15 mouse cellular contexts compared by ENCODE assay signal in the genomic region with DNA sequence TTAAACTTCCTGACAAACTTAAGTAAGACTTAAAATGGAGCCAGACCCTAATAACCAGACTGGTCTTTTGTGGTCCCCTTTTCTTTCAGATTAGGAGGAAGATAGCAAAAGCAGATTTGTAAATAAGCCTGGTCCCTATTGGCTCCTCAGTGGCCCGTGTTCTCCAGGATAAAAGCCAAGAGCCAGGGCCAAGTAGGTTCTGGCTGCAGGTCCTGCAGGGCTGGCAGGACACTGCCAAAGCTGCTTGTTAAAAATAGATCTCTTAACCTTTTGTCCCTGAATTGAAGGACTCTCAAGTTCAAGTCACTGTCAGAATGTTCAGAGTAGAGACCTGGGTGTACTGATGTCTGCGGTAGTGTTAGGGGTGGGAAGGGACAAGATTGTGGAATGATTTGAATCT. TPM values are rescaled to one million over a fixed set of nuclear protein-coding genes. Genes with fewer than 3 reads are reported as not detected.
DNase-seq lines count a peak whose midpoint lies in the region; ATAC-seq and TF ChIP-seq lines count a peak whose summit lies in the region.
"Had no signal": no experiment of that assay in that cellular context is flagged by ENCODE, and none has a peak within 500 bp of the region (broad histone marks: within the 10 kb centered on the region; RNA-seq: fewer than 3 reads in every experiment).

No protein-coding gene starts in this region.

- H3K9me3 ChIP-seq in liver, embryonic 11.5 days (ENCODE audit: control insufficient read depth, low read length) = no peaks in the 10 kb centered on the region
- no peaks in the 10 kb centered on the region for H3K9me3 ChIP-seq in intestine, postnatal 0 days (ENCODE audit: control insufficient read depth)
- H3K9me3 ChIP-seq: forebrain, embryonic 10.5 days; hindbrain, embryonic 15.5 days had no signal

- no peak for TF ChIP-seq POLR2A in lung, adult 2 months (IDR thresholded peaks at IDR 0.05; ENCODE audit: borderline replicate concordance, extremely low read depth, low read depth, low read length)
- TF ChIP-seq POLR2A in heart, adult 2 months (IDR thresholded peaks at IDR 0.05; ENCODE audit: insufficient read depth, low read depth, low read length) = no peak

- no peak for TF ChIP-seq CTCF in lung, adult 2 months (IDR thresholded peaks at IDR 0.05; ENCODE audit: insufficient read depth, low read length)
- no peak for TF ChIP-seq CTCF in heart, adult 2 months (IDR thresholded peaks at IDR 0.05)
- no peak for TF ChIP-seq CTCF in intestine, postnatal 0 days (IDR thresholded peaks at IDR 0.05; ENCODE audit: low read depth)

- TF ChIP-seq EP300 in heart, adult 2 months (IDR thresholded peaks at IDR 0.05; ENCODE audit: insufficient read depth, low read depth, low read length) = 0 out of 2 replicates have a peak, but pooled peaks have one; percentile 34

- no peak for ATAC-seq in liver, embryonic 11.5 days (replicated peaks; ENCODE audit: low FRiP score)
- no peak for ATAC-seq in intestine, postnatal 0 days
- ATAC-seq: Patski had no signal

- no peak overlapping the region for H3K4me2 ChIP-seq in liver, embryonic 11.5 days
- no peak overlapping the region for H3K4me2 ChIP-seq in intestine, postnatal 0 days (replicated peaks; ENCODE audit: low read depth)
- H3K4me2 ChIP-seq: hindbrain, embryonic 15.5 days had no signal

- intact Hi-C loops in heart, adult 2 months (cut with DNase I) = no loop called here

- peak overlapping the region; percentile 80 for H3K27ac ChIP-seq in heart, adult 2 months
- H3K27ac ChIP-seq in liver, embryonic 11.5 days (ENCODE audit: low read depth, low read length) = no peak overlapping the region
- no peak overlapping the region for H3K27ac ChIP-seq in intestine, postnatal 0 days (ENCODE audit: low read depth, low read length)
- H3K27ac ChIP-seq: forebrain, embryonic 10.5 days; hindbrain, embryonic 15.5 days had no signal

- H3K4me3 ChIP-seq in lung, adult 2 months (replicated peaks; ENCODE audit: extremely low read depth, low read depth, low read length) = no peak overlapping the region
- H3K4me3 ChIP-seq in heart, adult 2 months = no peak overlapping the region
- H3K4me3 ChIP-seq in liver, embryonic 11.5 days (ENCODE audit: low read depth, low read length) = no peak overlapping the region
- H3K4me3 ChIP-seq in intestine, postnatal 0 days (ENCODE audit: low read depth, low read length) = no peak overlapping the region
- H3K4me3 ChIP-seq: forebrain, embryonic 10.5 days; hindbrain, embryonic 15.5 days had no signal

- H3K4me1 ChIP-seq in lung, adult 2 months (ENCODE audit: control insufficient read depth, insufficient read depth, low read length) = peaks cover 5% of the 10 kb centered on the region
- H3K4me1 ChIP-seq in heart, adult 2 months (ENCODE audit: control insufficient read depth, insufficient read depth, low read length) = peaks cover 10% of the 10 kb centered on the region
- H3K4me1 ChIP-seq in liver, embryonic 11.5 days (replicated peaks; ENCODE audit: control insufficient read depth, insufficient read depth, low read length) = no peaks in the 10 kb centered on the region
- H3K4me1 ChIP-seq in intestine, postnatal 0 days (replicated peaks; ENCODE audit: control insufficient read depth, insufficient read depth, low read length) = no peaks in the 10 kb centered on the region

- H3K36me3 ChIP-seq in heart, adult 2 months (ENCODE audit: control insufficient read depth, insufficient read depth, low read length) = no peaks in the 10 kb centered on the region
- H3K36me3 ChIP-seq in liver, embryonic 11.5 days (ENCODE audit: control insufficient read depth, insufficient read depth, low read length) = no peaks in the 10 kb centered on the region
- no peaks in the 10 kb centered on the region for H3K36me3 ChIP-seq in intestine, postnatal 0 days (ENCODE audit: control insufficient read depth, insufficient read depth)
- H3K36me3 ChIP-seq: forebrain, embryonic 10.5 days; hindbrain, embryonic 15.5 days had no signal

- H3K9ac ChIP-seq in heart, adult 2 months (ENCODE audit: low read depth, low read length) = no peak overlapping the region
- H3K9ac ChIP-seq in liver, embryonic 11.5 days (ENCODE audit: low read depth, low read length) = no peak overlapping the region
- no peak overlapping the region for H3K9ac ChIP-seq in intestine, postnatal 0 days (ENCODE audit: low read depth, low read length)
- H3K9ac ChIP-seq: hindbrain, embryonic 15.5 days had no signal

- no peaks in the 10 kb centered on the region for H3K27me3 ChIP-seq in heart, adult 2 months (ENCODE audit: control insufficient read depth, insufficient read depth, low read length)
- H3K27me3 ChIP-seq in liver, embryonic 11.5 days (replicated peaks; ENCODE audit: control insufficient read depth, insufficient read depth, low read length) = no peaks in the 10 kb centered on the region
- H3K27me3 ChIP-seq in intestine, postnatal 0 days (replicated peaks; ENCODE audit: control insufficient read depth, insufficient read depth, low read length) = no peaks in the 10 kb centered on the region
- H3K27me3 ChIP-seq: hindbrain, embryonic 15.5 days; Patski had no signal

- WGBS in lung, adult 2 months = 46% methylated on average over 2 of the region's 2 CpGs
- 34% methylated on average over 2 of the region's 2 CpGs for WGBS in heart, adult 2 months
- 73% methylated on average over 2 of the region's 2 CpGs for WGBS in liver, embryonic 11.5 days
- 78% methylated on average over 2 of the region's 2 CpGs for WGBS in intestine, postnatal 0 days

- peak; percentile 78 for DNase-seq in gastrocnemius, adult 18-20 months (ENCODE audit: low spot score)
- DNase-seq in gastrocnemius, postnatal 4 days (ENCODE audit: low spot score in 2 of 2) = no peak
- peak; percentile 57 for DNase-seq in lung, postnatal 25 days (ENCODE audit: low spot score)
- no peak for DNase-seq in lung, adult 2 months
- DNase-seq in heart, adult 2 months = peak; percentile 52 to 76
- peak; percentile 70 for DNase-seq in skeletal muscle tissue, adult 2 months (ENCODE audit: low read depth, low spot score)
- no peak for DNase-seq in liver, embryonic 11.5 days (ENCODE audit: low spot score)
- DNase-seq: B cell, adult 2 months; thymus, postnatal 14 days had no signal

- H3K79me2 ChIP-seq in heart, adult 2 months (replicated peaks; ENCODE audit: control insufficient read depth, insufficient read depth, low read length) = no peaks in the 10 kb centered on the region

RNA-seq across cellular contexts. Expression of a gene that starts 21.0 kb away (rescaled TPM):
- under 1 TPM; 0.17 to 0.50 TPM for total RNA-seq in gastrocnemius, adult 18-20 months (2021)
- total RNA-seq in gastrocnemius, postnatal 4 days (2021) = under 1 TPM; 0.65 to 0.93 TPM
- polyA plus RNA-seq in lung, adult 2 months (2012; rRNA removed) = 0.52 and 0.87 TPM in 2 replicates
- total RNA-seq in heart, adult 2 months (2021) = 1 to 10 TPM in 1 of 2 experiments, under 1 TPM in 1; 0.63 to 1.6 TPM
- 0.78 and 1.4 TPM in 2 replicates for polyA plus RNA-seq in heart, adult 2 months (2012; rRNA removed)
- 0.77 and 1.0 TPM in 2 replicates for polyA plus RNA-seq in liver, embryonic 11.5 days (2014; fragmentation: Nextera tagmentation; extraction: Ambion mirVana)
- 9.8 and 10.7 TPM in 2 replicates for polyA plus RNA-seq in intestine, postnatal 0 days (2015; fragmentation: Nextera tagmentation; extraction: Ambion mirVana)
- total RNA-seq: common myeloid progenitor, adult 5-6 weeks; megakaryocyte progenitor cell, adult 5-6 weeks had no signal
- polyA plus RNA-seq: Patski had no signal

Comparison
In these comparisons a context has a peak if more than half of its experiments do, and no peak if none do; other contexts are left out.
1. DNase-seq: peak in gastrocnemius, adult 18-20 months (single experiment), lung, postnatal 25 days (single experiment), heart, adult 2 months (2 of 2) and skeletal muscle tissue, adult 2 months (single experiment); none in gastrocnemius, postnatal 4 days (0 of 2), lung, adult 2 months (single experiment) and liver, embryonic 11.5 days (single experiment).